Mouse (Mus musculus) kidney, adult 2 months (tissue): ENCODE results near the gene Nucb2.

Source experiments
- CTCF ChIP-seq: fragments of 200-500 bp; conservative IDR thresholded peaks from 2 replicates; pipeline ENCODE4 v1.5.1; 2011; ENCODE audit warnings: low read depth, mild to moderate bottlenecking, control low read depth, low read length, moderate library complexity, mixed read lengths; ENCODE audit not compliant: insufficient read depth, insufficient read length
- POLR2A ChIP-seq: fragments of 200-500 bp; IDR thresholded peaks from one replicate; pipeline ENCODE4 v1.6.1; 2011; ENCODE audit warnings: low read depth, low read length, control low read depth

- TF ChIP-seq CTCF, result no peak
- no peak for TF ChIP-seq POLR2A
Measured at GRCm38 (mm10) chr7:116491113-116491512, 13.1 kb upstream of the Nucb2 start.
